Mouse (Mus musculus) c-Kit-negative CD71-positive TER-119-positive erythroid progenitor cells, embryonic 14.5 days (primary cell): ENCODE measurements around the gene Lrrc29.
"Not testable (repeated sequence)": the region's sequence is repeated elsewhere in the genome, so short reads cannot be mapped to it uniquely, and the experiment has no call there.

Source experiments
- DNase-seq: peaks from one replicate; pipeline ENCODE4 v3.0.0-alpha.2; 2013; ENCODE audit warnings: low read depth, low spot score

Lrrc29 gene

DNA sequence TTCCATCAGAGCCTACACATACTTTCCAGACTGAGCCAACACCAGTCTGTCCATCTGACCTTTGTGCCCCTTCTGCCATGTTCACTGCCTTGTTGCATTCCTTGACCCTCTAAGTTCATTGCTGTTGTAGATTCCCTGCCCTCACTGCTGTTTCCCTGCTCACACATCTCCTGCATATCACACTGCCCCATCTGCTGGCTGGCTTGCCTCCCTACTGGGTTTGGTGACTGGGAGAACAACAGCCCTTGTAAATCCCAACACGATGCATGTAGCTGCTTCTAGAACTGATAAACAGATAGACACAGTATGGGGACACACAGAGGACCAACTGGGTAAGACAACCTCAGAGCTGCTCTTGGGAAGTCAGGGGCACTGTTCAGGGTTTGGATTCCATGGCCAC is 14.4 kb downstream of the Lrrc29 start:
- no peak for DNase-seq

DNA sequence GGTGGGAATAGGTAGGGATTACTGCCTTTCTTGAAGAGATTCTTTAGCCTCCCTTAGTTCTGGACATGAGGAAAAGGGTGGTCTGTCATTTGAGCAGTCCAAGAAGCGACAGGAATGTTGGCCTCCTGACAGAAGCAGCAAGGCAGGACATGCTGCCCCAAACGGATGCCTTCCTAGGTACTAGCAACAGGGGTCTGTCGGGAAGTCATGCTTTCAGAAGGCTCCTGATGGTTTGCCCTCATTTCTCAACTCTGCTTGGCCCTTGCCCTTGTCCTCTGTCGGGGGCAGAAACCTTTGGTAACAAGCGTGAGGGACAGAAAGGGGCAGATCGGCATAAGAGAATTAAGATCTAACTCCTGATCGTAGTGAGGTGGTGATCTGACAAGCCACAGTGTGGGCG is 16.0 kb downstream of the Lrrc29 start:
- no peak for DNase-seq

DNA sequence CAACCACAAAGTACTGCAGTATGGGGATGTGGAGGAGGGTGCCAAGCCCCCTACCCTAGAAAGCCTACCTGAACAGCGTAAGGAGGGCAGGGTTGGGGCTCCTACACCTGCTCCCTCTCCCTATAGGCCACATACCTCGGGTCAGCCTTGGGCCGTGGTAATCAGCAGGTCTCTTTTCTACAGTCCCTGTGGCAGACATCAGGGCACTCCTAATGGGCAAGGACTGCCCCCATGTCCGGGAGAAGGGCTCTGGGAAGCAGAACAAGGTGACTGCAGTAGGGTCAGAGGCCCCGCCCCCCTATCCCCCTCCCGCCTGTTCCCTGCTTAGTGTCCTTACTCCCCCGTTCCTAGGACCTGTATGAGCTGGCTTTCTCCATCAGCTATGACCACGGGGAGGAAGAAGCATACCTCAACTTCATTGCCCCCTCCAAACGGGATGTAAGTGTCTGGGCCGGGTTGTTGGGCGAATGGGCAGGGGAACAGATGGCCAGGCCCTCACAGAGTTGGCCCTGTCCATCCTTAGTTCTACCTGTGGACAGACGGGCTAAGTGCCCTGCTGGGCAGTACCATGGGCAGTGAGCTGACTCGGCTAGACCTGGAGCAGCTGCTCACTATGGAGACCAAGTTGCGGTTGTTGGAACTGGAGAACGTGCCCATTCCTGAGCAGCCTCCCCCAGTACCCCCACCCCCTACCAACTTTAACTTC is 16.8 kb downstream of the Lrrc29 start:
- DNase-seq, result no peak

DNA sequence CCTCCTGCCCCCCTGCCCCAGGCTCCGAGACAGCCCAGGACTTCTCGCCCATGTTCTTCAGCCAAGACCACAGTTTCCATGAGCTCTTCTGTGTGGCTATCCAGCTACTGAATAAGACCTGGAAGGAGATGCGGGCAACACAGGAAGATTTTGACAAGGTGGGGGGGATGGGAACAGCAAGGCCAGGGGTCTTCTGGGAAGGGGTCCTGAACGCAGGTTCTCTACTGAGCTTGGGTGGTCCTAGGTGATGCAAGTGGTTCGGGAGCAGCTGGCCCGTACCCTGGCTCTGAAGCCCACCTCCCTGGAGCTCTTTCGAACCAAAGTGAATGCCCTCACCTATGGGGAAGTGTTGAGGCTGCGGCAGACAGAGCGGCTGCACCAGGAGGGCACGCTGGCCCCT is 17.6 kb downstream of the Lrrc29 start:
- no peak for DNase-seq

DNA sequence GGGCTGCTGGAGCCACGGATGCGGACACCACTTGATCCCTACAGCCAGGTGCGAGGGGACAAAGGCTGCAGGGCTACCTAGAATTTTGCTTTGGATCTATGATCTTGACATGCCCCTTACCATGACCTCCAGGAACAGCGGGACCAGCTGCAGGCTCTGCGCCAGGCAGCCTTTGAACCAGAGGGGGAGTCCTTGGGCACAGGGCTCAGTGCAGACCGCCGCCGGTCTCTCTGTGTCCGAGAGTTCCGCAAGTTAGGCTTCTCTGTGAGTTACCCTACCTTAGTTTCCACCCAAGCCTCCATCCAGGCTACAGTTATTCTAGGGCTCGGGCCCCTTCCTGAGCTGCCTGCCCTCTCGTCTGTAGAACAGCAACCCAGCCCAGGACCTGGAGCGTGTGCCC is 18.4 kb downstream of the Lrrc29 start:
- DNase-seq, result no peak

DNA sequence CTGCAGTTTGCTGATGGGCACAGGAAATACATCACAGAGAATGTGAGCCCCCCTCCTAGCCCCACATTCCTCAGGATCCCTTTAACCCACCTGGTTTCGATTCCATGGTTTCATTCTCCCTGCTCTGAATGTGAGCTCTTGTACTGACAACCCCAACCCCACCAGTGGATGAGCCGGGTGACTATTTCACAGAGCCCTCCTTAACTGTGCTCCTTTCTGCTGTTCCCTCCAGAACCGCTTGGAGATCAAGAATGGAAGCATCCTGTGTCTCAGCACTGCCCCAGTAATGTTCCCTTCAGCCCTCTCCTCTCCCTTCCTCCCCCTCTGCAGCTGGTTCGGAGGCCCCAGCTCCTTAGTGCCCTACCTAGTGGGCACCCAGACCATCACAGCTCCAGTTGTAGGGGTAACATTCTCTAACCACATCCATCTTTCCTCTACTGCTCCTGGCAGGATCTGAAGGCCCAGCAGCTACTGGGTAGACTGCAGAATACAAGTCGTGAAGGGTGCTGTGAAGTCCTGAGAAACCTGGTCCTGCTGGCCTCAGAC is 19.9 kb downstream of the Lrrc29 start:
- no peak for DNase-seq

DNA sequence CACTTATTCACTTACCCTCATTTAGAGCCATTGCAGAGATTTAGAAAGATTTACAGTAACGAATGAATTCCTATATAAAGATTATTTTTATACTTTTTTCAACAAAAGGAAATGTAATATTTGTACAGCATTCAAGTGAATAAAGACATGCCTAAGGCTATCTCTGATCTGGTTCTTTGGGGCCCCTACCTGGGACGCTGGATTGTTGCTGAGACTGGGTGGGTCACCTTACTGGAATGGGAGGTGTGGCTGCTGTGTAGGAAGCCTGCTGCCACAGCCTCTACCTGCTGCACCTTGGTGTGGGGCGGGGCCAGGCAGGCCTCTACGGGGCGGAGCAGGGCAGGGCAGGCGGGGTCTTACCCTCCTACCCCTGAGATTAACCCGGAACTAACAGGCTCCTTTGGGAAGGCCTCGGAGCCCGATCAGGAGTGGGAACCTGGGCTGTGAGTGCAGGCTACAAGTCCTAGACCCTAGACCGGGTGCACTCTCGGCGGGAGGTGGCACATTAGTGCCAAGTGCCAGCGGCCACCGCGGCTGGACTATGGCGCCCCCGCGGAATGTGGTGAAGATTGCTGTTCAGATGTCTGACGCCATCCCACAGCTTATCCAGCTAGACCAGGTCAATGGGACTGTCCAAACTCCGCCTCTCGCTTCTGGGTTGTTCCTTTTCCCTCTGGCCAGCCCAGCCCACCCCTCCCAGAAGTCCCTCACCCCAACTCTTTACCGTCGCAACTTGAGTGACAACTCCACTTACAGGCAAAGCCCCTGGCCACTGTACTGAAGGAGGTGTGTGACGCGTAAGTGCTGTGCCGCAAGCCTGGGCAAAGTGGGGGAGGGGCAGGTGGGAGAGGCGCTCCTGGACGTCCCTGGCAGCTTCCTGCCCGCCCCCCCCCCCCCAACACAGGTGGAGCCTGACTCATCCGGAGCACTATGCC is 20.6 kb downstream of the Lrrc29 start, which contains the start of gene Elmo3:
Elmo3 (plus strand) TSS at position 391 of the 935 bp plus-strand sequence.
- DNase-seq, result no peak

DNA sequence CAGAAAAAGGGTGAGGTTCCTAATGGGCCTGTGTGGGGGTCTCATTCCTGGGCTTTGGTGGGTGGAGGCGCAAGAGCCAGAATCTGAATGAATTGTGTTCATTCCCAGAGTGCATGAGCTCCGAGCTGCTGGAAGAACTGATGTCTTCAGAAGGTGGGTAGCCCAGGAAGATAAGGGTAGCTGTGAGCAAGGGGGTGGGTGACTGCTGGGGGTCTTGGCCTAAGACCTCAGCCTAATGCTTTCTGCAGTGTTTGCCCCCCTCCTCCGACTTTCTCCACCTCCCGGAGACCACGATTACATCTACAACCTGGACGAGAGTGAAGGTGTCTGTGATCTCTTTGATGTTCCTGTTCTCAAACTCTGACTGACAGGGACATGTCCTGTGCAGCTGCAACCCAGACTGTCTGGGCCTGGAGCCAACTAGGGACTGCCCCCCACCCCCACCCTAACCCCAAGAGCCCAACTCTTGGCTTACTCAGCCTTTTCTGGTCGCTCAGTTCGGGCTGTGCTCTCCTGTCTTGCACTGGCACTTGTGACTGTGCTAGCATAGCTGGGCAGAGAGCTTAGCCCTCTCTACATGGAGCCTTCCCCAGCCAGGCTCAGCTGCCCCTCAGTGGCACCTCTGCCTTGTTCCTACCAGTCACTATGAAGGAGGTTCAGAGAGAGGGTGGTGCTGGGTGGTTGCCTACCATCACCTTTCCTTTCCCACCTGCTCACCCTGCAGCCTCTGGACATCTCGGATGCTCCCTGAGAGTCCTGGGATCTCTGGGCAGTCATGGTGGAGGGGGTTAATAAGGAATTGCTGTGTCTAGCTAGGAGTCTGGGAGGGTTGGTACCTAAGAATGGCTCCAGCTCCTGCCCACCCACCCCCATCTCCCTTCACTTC is 21.5 kb downstream of the Lrrc29 start:
- no peak for DNase-seq

DNA sequence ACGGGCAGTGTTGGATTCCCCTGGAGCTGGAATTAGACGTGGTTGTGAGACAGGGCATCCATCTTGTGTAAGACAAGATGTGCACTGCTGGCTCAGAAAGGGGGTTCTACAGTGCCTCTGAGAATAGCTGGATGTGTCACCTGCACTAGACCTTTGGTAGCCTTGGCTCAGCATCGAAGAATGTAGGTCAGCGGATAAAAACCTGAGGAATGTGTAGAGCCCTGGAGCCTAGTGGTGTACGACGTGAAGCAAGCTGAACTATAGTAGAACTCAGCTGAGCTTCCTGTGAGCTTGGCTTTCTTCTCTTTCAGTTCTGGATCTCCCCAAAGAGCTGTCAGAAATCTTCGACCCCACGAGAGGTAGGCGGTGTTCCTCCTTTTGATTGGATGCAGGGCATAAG is 22.2 kb downstream of the Lrrc29 start:
- DNase-seq, result no peak

DNA sequence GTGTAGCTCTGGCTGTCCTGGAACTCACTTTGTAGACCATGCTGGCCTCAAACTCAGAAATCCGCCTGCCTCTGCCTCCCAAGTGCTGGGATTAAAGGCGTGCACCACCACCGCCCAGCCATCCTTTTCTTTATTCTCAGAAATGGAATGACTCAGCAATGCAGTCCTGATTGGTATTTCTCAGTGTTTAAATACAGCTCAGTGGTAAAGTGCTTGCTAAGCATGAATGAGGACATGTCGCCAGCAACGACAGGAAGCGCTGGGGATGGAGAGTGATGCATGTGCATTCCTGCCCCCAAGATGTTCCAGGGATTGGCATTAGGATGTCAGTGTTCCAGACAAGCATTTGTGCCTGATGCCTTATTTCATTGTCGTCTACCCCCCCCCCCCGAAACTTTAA is 22.7 kb downstream of the Lrrc29 start:
- no peak for DNase-seq

DNA sequence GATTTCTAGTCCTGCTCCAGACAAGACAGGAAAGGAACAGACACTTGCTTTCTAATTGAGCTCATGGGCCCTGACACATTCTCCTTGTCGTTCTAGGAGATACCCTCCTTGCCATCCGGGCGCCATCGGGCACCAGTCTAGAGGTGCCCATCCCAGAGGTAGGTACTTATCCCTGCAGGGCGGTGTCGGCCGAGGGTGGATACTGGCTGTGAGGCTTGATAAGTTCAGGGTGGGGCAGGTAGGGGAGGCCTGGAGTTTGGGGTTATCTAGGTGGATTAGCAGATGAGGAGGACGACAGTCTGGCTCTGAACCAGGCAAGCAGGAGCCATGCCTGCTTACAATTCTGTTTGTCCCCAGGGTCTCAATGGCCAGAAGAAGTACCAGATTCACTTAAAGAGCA is 26.1 kb downstream of the Lrrc29 start:
- DNase-seq, result peak; percentile 84

DNA sequence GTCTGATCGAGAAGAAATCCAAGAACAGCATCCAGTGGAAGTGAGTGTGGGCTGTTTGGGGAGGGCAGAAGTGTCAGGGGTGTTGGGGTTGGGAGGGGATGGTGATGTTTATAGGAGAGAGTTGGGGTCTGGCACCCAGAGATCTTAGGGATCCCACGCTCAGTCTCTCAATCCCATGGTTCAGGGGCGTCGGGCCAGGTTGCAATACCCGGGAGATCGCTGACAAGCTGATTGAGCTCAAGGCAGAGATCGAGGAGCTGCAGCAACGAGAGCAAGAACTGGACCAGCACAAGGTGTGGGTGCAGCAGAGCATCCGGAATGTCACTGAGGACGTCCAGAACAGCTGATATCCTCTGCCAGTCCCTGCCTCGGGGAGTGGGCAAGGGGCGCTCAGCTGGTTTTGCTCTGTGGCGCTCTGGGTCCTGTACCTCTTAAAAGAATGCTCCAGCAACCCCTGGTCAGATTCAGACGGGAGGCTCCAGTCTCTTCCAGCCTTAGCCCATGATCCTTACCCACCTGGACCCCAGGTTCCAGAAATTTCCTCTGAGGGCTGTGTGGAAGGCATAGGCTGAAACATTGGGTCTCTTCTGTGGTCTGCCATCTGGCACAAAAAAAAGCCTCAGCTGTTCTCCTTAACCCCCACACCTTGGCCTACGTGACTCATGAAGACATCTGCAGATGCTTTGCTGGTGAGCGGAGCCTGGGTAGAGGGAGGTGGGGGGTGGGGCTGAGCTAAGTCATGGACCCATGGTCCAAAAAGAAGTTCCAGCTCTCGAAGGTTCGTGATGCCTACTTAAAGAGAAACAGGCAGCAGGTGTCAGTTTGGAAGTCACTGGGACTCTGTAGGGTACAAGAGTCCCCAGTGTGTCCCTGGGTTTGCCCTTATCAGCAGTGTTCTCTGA is 27.5 kb downstream of the Lrrc29 start:
- DNase-seq, result no peak

DNA sequence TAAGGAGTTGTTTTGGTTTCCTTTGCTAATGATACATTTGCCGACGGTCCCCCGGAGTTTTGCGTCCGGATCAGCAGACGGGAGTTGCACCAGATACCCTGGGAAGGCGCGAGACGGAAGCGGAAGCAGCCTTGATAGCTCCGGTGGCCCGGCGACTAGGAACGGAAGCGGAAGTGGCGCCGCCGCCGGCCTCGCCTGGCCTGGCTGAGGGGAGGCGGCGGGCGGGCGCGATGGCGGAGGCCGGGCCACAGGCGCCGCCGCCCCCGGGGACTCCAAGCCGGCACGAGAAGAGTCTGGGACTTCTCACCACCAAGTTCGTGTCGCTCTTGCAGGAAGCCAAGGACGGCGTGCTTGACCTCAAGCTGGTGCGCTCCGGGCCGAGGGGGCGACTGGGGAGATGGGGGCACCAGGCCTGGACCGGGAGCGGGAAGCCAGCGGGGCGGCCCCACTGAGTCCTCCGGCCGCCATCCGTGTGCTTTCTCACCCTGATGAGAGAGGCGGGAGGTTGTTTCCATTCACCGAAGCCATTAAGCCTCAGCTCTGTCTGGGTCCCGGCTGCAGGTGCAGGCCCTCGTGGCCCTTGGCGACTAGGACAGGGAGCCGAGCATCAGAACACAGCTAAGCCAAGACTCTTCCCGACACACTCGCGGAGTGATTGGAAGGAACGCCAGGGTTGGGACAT is 28.4 kb downstream of the Lrrc29 start, which contains the start of gene E2f4:
E2f4 (plus strand) TSS at position 153 of the 682 bp plus-strand sequence.
- DNase-seq, result peak; percentile 78

DNA sequence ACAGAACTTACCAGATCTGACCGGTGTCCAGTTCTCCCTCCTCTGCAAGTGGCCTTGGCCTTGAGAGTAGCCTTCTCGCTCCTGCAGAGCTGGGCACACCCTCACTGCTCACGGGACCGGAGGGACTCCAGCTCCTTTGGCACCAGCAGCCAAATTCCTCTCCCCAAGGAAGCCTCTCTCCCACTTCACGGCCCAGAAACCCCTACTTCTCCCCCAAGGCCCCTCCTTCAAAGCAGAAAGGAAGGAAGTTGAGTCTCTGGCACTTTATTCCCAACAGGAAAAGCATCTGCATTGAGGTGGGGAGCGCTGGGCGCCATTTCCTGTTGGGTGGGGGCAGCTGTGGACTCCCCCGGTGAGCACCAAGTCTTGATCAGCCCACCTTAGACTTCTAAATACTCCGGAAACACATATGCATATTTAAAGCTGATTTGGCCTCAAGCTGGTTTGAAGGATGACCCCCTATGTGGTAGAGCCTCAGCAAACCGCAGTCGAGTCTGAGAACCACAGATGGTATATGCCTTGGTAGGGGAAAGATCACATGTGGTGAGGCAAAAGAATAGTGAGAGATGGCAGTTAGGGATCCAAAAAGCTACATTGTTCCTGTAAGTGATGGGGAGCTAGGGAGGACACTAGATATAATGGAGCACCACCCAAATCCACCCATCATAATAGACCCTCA is 30.0 kb downstream of the Lrrc29 start, which contains the start of gene Exoc3l:
Exoc3l (minus strand) TSS at position 207 of the 679 bp plus-strand sequence.
- no peak for DNase-seq

DNA sequence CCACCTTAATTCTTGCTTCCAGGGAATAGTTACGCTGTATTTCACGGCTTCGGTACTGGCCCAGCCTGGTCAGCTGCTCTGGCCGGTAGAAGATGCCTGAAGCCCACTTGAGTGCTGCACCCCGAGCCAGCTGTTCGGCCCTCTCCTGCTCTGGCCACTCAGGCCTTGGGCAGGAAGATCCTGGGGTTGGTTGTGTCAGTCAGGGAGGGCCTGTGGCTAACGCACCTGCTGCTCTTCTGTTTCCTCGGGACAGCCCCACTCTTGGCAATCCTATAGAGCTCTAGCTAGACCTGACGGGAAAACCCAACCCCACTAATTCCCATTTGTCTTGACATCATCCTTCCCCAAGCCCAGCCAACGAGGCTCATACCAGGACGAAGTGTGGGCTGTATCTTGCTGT is 30.8 kb downstream of the Lrrc29 start:
- no peak for DNase-seq

DNA sequence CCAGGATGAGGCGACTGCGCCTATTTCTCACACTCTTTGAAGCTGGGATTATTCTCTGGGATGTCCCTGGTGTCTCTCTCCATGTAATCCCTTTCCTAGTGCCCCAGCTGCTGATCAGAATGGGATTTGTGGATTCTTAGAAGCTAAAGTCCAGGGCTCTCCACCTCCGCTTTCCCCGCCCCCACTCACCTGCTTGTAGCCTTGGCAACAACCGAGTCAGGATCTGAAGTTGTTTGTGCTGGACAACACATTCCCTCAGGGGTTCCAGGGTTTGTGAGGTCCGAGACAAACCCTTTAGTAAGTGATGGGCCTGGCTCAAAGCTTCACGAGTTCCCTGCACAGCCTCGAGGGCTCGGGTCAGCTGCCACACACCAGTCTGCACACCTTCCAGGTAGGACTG is 31.3 kb downstream of the Lrrc29 start:
- no peak for DNase-seq

DNA sequence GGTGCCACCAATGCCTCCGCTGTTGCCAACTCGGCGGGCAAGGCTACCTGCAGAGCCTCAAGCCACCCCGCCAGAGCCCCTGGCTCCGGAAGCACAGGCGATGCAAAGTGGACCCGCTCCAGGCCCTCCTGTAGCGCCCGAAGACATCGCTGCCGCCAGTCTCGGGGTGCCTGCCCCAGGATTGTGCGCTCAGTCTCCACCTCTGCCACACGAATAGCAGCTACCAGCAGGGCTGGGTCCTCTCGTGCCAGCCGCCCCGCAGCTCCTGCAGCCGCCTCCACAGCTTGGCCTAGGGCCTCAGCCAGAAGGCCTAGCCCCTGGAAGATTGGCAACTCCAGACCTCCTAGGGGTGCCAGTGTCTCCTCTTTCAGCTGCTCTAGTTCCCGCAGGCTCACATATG is 32.7 kb downstream of the Lrrc29 start:
- no peak for DNase-seq

DNA sequence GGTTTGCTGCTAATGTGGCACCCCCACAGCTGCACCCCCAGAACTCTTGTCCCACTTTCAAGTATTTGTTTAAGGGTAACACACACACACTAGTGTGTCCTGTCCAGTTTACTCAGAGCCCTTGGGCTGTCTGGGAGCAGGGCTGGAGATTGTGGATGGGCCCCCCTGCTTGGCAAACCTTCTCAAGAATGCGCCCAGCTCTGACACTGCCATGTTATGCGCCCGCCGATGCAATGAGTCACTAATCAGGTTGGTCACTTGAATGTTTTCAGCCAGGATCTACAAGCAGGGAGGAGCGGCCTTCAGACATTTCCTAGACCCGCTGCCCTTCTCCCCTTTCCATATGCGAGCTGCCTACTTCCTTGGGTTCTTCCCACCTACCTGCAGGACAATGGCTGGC is 33.6 kb downstream of the Lrrc29 start:
- DNase-seq, result no peak

DNA sequence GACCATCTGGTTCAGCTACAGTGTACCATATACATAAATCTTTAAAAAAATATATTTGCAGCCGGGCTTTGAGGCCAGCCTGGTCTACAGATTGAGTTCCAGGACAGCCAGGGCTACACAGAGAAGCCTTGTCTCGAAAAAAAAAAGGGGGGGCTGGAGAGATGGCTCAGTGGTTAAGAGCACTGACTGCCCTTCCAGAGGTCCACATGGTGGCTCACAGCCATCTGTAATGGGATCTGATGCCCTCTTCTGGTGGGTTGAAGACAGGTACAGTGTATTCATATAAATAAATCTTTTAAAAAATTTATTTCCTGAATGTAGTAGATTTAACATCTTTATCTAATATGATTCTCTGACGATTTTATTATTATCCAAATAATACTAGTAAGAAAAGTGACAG is 34.3 kb downstream of the Lrrc29 start:
- not testable (repeated sequence) for DNase-seq
